Mouse (Mus musculus) ES-Bruce4 (cell line): Measurements from ENCODE around the gene Entpd7. TPM values are rescaled to one million over a fixed set of nuclear protein-coding genes. Genes with fewer than 3 reads are reported as not detected.

Source experiments
- H3K27ac ChIP-seq: 2 replicates; pipeline ENCODE4 v1.5.1; 2012; ENCODE audit warnings: low read length, inconsistent platforms; ENCODE audit not compliant: insufficient read depth
- H3K27me3 ChIP-seq: 2 replicates; pipeline ENCODE4 v1.6.1; 2012; ENCODE audit warnings: mild to moderate bottlenecking, low read length, inconsistent platforms; ENCODE audit not compliant: control insufficient read depth, poor library complexity, insufficient read depth, severe bottlenecking
- H3K36me3 ChIP-seq: 2 replicates; pipeline ENCODE4 v1.6.1; 2012; ENCODE audit warnings: inconsistent platforms, mild to moderate bottlenecking, low read length, moderate library complexity; ENCODE audit not compliant: control insufficient read depth, poor library complexity, insufficient read depth, severe bottlenecking
- H3K4me1 ChIP-seq: one replicate; pipeline ENCODE4 v1.8.1; 2011; ENCODE audit warnings: low read length; ENCODE audit not compliant: control insufficient read depth, insufficient read depth
- H3K4me3 ChIP-seq: 2 replicates; pipeline ENCODE4 v1.5.1; 2011; ENCODE audit warnings: low read depth, mild to moderate bottlenecking, low read length
- H3K9ac ChIP-seq: 2 replicates; pipeline ENCODE4 v1.6.1; 2012; ENCODE audit warnings: low read depth, mild to moderate bottlenecking, inconsistent platforms; ENCODE audit not compliant: poor library complexity, severe bottlenecking
- H3K9me3 ChIP-seq: replicated peaks from 2 replicates; pipeline ENCODE4 v1.6.1; 2012; ENCODE audit warnings: mild to moderate bottlenecking, low read length, inconsistent platforms; ENCODE audit not compliant: control insufficient read depth, poor library complexity, insufficient read depth, severe bottlenecking
- CTCF ChIP-seq: IDR thresholded peaks from one replicate; pipeline ENCODE4 v1.8.1; 2011; ENCODE audit warnings: low read depth, low read length
- EP300 ChIP-seq: IDR thresholded peaks from 2 replicates; pipeline ENCODE4 v1.6.1; 2011; ENCODE audit warnings: low read depth, low read length; ENCODE audit not compliant: insufficient read depth
- POLR2A ChIP-seq: IDR thresholded peaks from one replicate; pipeline ENCODE4 v1.8.1; 2011; ENCODE audit warnings: low read length; ENCODE audit not compliant: insufficient read depth
- polyA plus RNA-seq: library from polyadenylated mRNA; stranded (reverse); fragments of >200 nt; gene quantifications from 2 replicates; pipeline ENCODE4 v1.2.4, GENCODE M21; 2011; ENCODE audit warnings: low read depth; ENCODE audit not compliant: missing spikeins, insufficient read depth, insufficient read length

Entpd7 gene
- polyA plus RNA-seq, 1 experiment = 6.5 TPM

GRCm38 (mm10) chr19:43724821-43725220 is 35.3 kb downstream of the Entpd7 start:
- Histone ChIP-seq H3K9ac (no peak overlapping the region), H3K27me3 (no peaks in the 10 kb centered on the region), H3K36me3 (no peaks in the 10 kb centered on the region), H3K27ac (no peak overlapping the region), H3K4me3 (no peak overlapping the region), H3K4me1 (no peaks in the 10 kb centered on the region), H3K9me3 (no peaks in the 10 kb centered on the region)
- TF ChIP-seq POLR2A (no peak), EP300 (no peak), CTCF (no peak)

GRCm38 (mm10) chr19:43726510-43727146 is 37.2 kb downstream of the Entpd7 start:
- H3K9me3 ChIP-seq = no peaks in the 10 kb centered on the region
- TF ChIP-seq CTCF (no peak), EP300 (no peak), POLR2A (no peak)
- no peak overlapping the region for H3K9ac ChIP-seq
- no peak overlapping the region for H3K4me3 ChIP-seq
- H3K36me3 ChIP-seq = no peaks in the 10 kb centered on the region
- H3K27me3 ChIP-seq = no peaks in the 10 kb centered on the region
- H3K27ac ChIP-seq = no peak overlapping the region
- no peaks in the 10 kb centered on the region for H3K4me1 ChIP-seq

GRCm38 (mm10) chr19:43729296-43730036 is 40.0 kb downstream of the Entpd7 start:
- Histone ChIP-seq H3K4me3 (peak overlapping the region; percentile 22), H3K9me3 (no peaks in the 10 kb centered on the region), H3K27me3 (no peaks in the 10 kb centered on the region), H3K36me3 (no peaks in the 10 kb centered on the region), H3K4me1 (peaks cover 4% of the 10 kb centered on the region), H3K27ac (0 out of 2 replicates have a peak overlapping the region, but pooled peaks have one; percentile 26), H3K9ac (0 out of 2 replicates have a peak overlapping the region, but pooled peaks have one; percentile 2)
- TF ChIP-seq POLR2A (no peak), CTCF (no peak), EP300 (no peak)

- no peaks in the 10 kb centered on the region for H3K36me3 ChIP-seq
- 0 out of 2 replicates have a peak overlapping the region, but pooled peaks have one; percentile 26 for H3K27ac ChIP-seq
- TF ChIP-seq CTCF (no peak), POLR2A (no peak)
- no peaks in the 10 kb centered on the region for H3K27me3 ChIP-seq
- no peaks in the 10 kb centered on the region for H3K9me3 ChIP-seq
- peaks cover 7% of the 10 kb centered on the region for H3K4me1 ChIP-seq
- peak overlapping the region; percentile 22 for H3K4me3 ChIP-seq
- 0 out of 2 replicates have a peak overlapping the region, but pooled peaks have one; percentile 2 for H3K9ac ChIP-seq
Measured at GRCm38 (mm10) chr19:43730037-43730428, 40.6 kb downstream of the Entpd7 start.

GRCm38 (mm10) chr19:43731157-43731556 is 41.7 kb downstream of the Entpd7 start:
- H3K27me3 ChIP-seq = no peaks in the 10 kb centered on the region
- H3K27ac ChIP-seq = no peak overlapping the region
- H3K4me1 ChIP-seq = peaks cover 7% of the 10 kb centered on the region
- H3K4me3 ChIP-seq = no peak overlapping the region
- no peak for TF ChIP-seq EP300
- no peak for TF ChIP-seq POLR2A
- no peak for TF ChIP-seq CTCF
- H3K9ac ChIP-seq = no peak overlapping the region
- no peaks in the 10 kb centered on the region for H3K9me3 ChIP-seq
- H3K36me3 ChIP-seq = peaks cover 3% of the 10 kb centered on the region

GRCm38 (mm10) chr19:43738409-43738808 is 48.9 kb downstream of the Entpd7 start:
- no peaks in the 10 kb centered on the region for H3K9me3 ChIP-seq
- peaks cover 7% of the 10 kb centered on the region for H3K4me1 ChIP-seq
- H3K4me3 ChIP-seq = no peak overlapping the region
- no peaks in the 10 kb centered on the region for H3K27me3 ChIP-seq
- H3K9ac ChIP-seq = no peak overlapping the region
- H3K36me3 ChIP-seq = peaks cover 18% of the 10 kb centered on the region
- no peak overlapping the region for H3K27ac ChIP-seq
- TF ChIP-seq EP300 = no peak
- TF ChIP-seq POLR2A = no peak
- no peak for TF ChIP-seq CTCF
